16 mouse cellular contexts compared by ENCODE assay signal in the genomic region with DNA sequence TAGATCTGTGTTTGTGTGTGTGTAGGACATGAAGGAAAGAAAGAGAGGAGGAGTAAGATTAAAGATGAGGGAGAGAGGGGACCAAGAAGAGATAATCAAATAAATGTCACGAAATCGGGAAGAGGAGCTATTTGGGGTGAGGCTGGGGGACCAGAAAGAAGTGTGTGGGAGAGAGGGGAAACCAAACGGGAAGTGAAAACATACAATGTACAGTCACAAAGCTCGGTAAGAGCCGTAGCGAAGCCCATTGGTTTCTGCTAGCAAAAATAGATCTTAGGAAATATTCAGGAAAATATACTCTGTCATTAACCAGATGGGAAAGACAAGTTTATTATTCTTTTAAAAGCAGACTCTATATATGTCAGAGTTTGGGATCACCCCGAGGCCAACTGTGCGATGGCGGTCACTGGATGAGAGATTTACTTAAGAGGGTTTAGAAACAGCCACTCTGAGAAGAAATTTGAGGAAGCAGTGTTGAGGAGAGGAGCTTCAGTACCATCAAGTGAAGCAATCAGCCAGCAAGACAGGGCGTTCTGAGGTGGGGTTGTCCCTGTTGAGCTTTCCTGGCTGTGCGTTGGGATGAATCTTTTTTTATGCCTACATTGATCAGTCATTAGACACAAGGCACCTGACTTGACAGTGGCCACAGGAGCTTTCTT. TPM values are rescaled to one million over a fixed set of nuclear protein-coding genes. Genes with fewer than 3 reads are reported as not detected.
DNase-seq lines count a peak whose midpoint lies in the region; ATAC-seq lines count a peak whose summit lies in the region.
"Had no signal": no experiment of that assay in that cellular context is flagged by ENCODE, and none has a peak within 500 bp of the region (broad histone marks: within the 10 kb centered on the region; RNA-seq: fewer than 3 reads in every experiment).

No protein-coding gene starts in this region.

- ATAC-seq in megakaryocyte progenitor cell, adult 5-6 weeks (replicated peaks; ENCODE audit: poor library complexity), result peak; percentile 87
- ATAC-seq: forebrain, embryonic 14.5 days; hindbrain, postnatal 0 days; intestine, postnatal 0 days had no signal

- peak; percentile 9 for DNase-seq in layer of hippocampus, adult 9-11 months
- DNase-seq in layer of hippocampus, adult 9-10 months (ENCODE audit: low spot score), result no peak
- peak; percentile 17 to 20 for DNase-seq in spleen, postnatal 36 days (ENCODE audit: low spot score in 2 of 2)
- DNase-seq in spleen, postnatal 10 days (ENCODE audit: low spot score in 2 of 2), result no peak
- no peak for DNase-seq in adipocyte (ENCODE audit: low spot score)
- no peak for DNase-seq in cerebellum, adult 11 months
- DNase-seq: cerebellum, adult 9-10 months; gastrocnemius, postnatal 10 days; heart, postnatal 4 days; liver, embryonic 13.5 days; right cerebral cortex, postnatal 25 days; thymus, postnatal 25 days had no signal

RNA-seq across cellular contexts. Expression of a gene that starts 24.6 kb away (rescaled TPM):
- 277 and 326 TPM in 2 replicates for total RNA-seq in megakaryocyte progenitor cell, adult 5-6 weeks (2015)
- 334 and 345 TPM in 2 replicates for total RNA-seq in megakaryocyte progenitor cell, adult 5-6 weeks (2017)

Comparison
In these comparisons a context has a peak if more than half of its experiments do, and no peak if none do; other contexts are left out.
1. DNase-seq: peak in layer of hippocampus, adult 9-11 months (single experiment) and spleen, postnatal 36 days (2 of 2); none in layer of hippocampus, adult 9-10 months (single experiment), spleen, postnatal 10 days (0 of 2), adipocyte (single experiment) and cerebellum, adult 11 months (single experiment).